Mouse (Mus musculus) liver, embryonic 15.5 days (tissue): ENCODE measurements around the gene Asic2. TPM values are rescaled to one million over a fixed set of nuclear protein-coding genes. Genes with fewer than 3 reads are reported as not detected.

ENCODE experiments used
- ATAC-seq: fragments of 200-750 bp; cut with Nextera tagmentation; 2 replicates; pipeline ENCODE4 v1.8.0; 2017; ENCODE audit warnings: moderate number of reproducible peaks, mild to moderate bottlenecking, moderate library complexity; ENCODE audit not compliant: insufficient read depth
- H3K27ac ChIP-seq: fragments of 300-500 bp; sonication (generic); replicated peaks from 2 replicates; pipeline ENCODE4 v1.5.1; 2015; ENCODE audit warnings: mild to moderate bottlenecking, inconsistent platforms
- H3K27me3 ChIP-seq: fragments of 300-500 bp; sonication (generic); 2 replicates; pipeline ENCODE4 v1.6.1; 2015; ENCODE audit warnings: mild to moderate bottlenecking, inconsistent platforms
- H3K36me3 ChIP-seq: fragments of 300-500 bp; sonication (generic); replicated peaks from 2 replicates; pipeline ENCODE4 v1.6.1; 2015; ENCODE audit warnings: moderate library complexity, mild to moderate bottlenecking, inconsistent platforms
- H3K4me1 ChIP-seq: fragments of 300-500 bp; sonication (generic); replicated peaks from 2 replicates; pipeline ENCODE4 v1.6.1; 2015; ENCODE audit warnings: inconsistent platforms
- H3K4me2 ChIP-seq: fragments of 300-500 bp; sonication (generic); 2 replicates; pipeline ENCODE4 v1.6.1; 2015; ENCODE audit warnings: moderate library complexity, mild to moderate bottlenecking, inconsistent platforms
- H3K4me3 ChIP-seq: fragments of 300-500 bp; sonication (generic); replicated peaks from 2 replicates; pipeline ENCODE4 v1.5.1; 2015; ENCODE audit warnings: mild to moderate bottlenecking, inconsistent platforms
- H3K9ac ChIP-seq: fragments of 300-500 bp; sonication (generic); 2 replicates; pipeline ENCODE4 v1.6.1; 2015; ENCODE audit warnings: moderate library complexity, mild to moderate bottlenecking, inconsistent platforms
- H3K9me3 ChIP-seq: fragments of 300-500 bp; sonication (generic); replicated peaks from 2 replicates; pipeline ENCODE4 v1.6.1; 2016; ENCODE audit warnings: inconsistent platforms
- WGBS: fragments of 180-500 bp; shearing (Covaris S2); methylation state at CpG from one replicate; pipeline ENCODE4 v1.1.7; 2015; ENCODE audit warnings: mixed read lengths; ENCODE audit not compliant: insufficient replicate concordance; 5-methylcytosine and 5-hydroxymethylcytosine counted together
- polyA plus RNA-seq: library from polyadenylated mRNA; unstranded; fragments of >200 nt; fragmentation: Nextera tagmentation; extraction: Ambion mirVana; gene quantifications from 2 replicates; pipeline ENCODE4 v1.2.1, GENCODE M21; 2015

Gene Asic2
- polyA plus RNA-seq, 1 experiment from 2014 or later, result 0.03 TPM

GRCm38 (mm10) chr11:81997085-81997484 is 28.8 kb upstream of the Asic2 start:
- ATAC-seq, result no peak
- Histone ChIP-seq H3K9ac (no peak overlapping the region), H3K4me2 (no peak overlapping the region), H3K4me3 (no peak overlapping the region), H3K4me1 (no peaks in the 10 kb centered on the region), H3K9me3 (no peaks in the 10 kb centered on the region), H3K27ac (no peak overlapping the region), H3K27me3 (no peaks in the 10 kb centered on the region), H3K36me3 (no peaks in the 10 kb centered on the region)
- 53% methylated on average over 5 of the region's 5 CpGs for WGBS

- no peaks in the 10 kb centered on the region for H3K4me1 ChIP-seq
- no peak overlapping the region for H3K4me2 ChIP-seq
- 53% methylated on average over 10 of the region's 10 CpGs for WGBS
- ATAC-seq, result no peak
- no peaks in the 10 kb centered on the region for H3K27me3 ChIP-seq
- no peaks in the 10 kb centered on the region for H3K9me3 ChIP-seq
- H3K36me3 ChIP-seq, result no peaks in the 10 kb centered on the region
- H3K9ac ChIP-seq, result no peak overlapping the region
- H3K4me3 ChIP-seq, result no peak overlapping the region
- H3K27ac ChIP-seq, result no peak overlapping the region
These were observed 28.1 kb upstream of the Asic2 start for GRCm38 (mm10) chr11:81996172-81996841.

GRCm38 (mm10) chr11:81983146-81983545 is 14.9 kb upstream of the Asic2 start:
- Histone ChIP-seq H3K4me3 (no peak overlapping the region), H3K4me2 (no peak overlapping the region), H3K27me3 (no peaks in the 10 kb centered on the region), H3K4me1 (no peaks in the 10 kb centered on the region), H3K9ac (no peak overlapping the region), H3K36me3 (no peaks in the 10 kb centered on the region), H3K9me3 (no peaks in the 10 kb centered on the region), H3K27ac (no peak overlapping the region)
- 29% methylated on average over 5 of the region's 5 CpGs for WGBS
- no peak for ATAC-seq

- 51% methylated on average over 11 of the region's 11 CpGs for WGBS
- Histone ChIP-seq H3K36me3 (no peaks in the 10 kb centered on the region), H3K4me3 (no peak overlapping the region), H3K9me3 (no peaks in the 10 kb centered on the region), H3K9ac (no peak overlapping the region), H3K4me1 (no peaks in the 10 kb centered on the region), H3K4me2 (no peak overlapping the region), H3K27ac (no peak overlapping the region), H3K27me3 (no peaks in the 10 kb centered on the region)
- no peak for ATAC-seq
These were observed 13.9 kb upstream of the Asic2 start for GRCm38 (mm10) chr11:81982191-81982590.

GRCm38 (mm10) chr11:81974577-81974976 is 6.3 kb upstream of the Asic2 start:
- no peak overlapping the region for H3K9ac ChIP-seq
- no peak for ATAC-seq
- H3K9me3 ChIP-seq, result no peaks in the 10 kb centered on the region
- H3K27me3 ChIP-seq, result peaks cover 2% of the 10 kb centered on the region; the same call in 1 of the 2 replicates
- no peak overlapping the region for H3K4me2 ChIP-seq
- 30% methylated on average over 5 of the region's 5 CpGs for WGBS
- no peaks in the 10 kb centered on the region for H3K4me1 ChIP-seq
- no peaks in the 10 kb centered on the region for H3K36me3 ChIP-seq
- H3K4me3 ChIP-seq, result no peak overlapping the region
- no peak overlapping the region for H3K27ac ChIP-seq

GRCm38 (mm10) chr11:81973699-81974098 is 5.4 kb upstream of the Asic2 start:
- Histone ChIP-seq H3K27me3 (peaks cover 11% of the 10 kb centered on the region), H3K4me3 (no peak overlapping the region), H3K4me1 (no peaks in the 10 kb centered on the region), H3K9me3 (no peaks in the 10 kb centered on the region), H3K9ac (no peak overlapping the region), H3K27ac (no peak overlapping the region), H3K36me3 (no peaks in the 10 kb centered on the region), H3K4me2 (no peak overlapping the region)
- no peak for ATAC-seq
- 28% methylated on average over 5 of the region's 5 CpGs for WGBS

- no peak for ATAC-seq
- Histone ChIP-seq H3K4me1 (no peaks in the 10 kb centered on the region), H3K27me3 (peaks cover 28% of the 10 kb centered on the region), H3K4me2 (no peak overlapping the region), H3K9ac (no peak overlapping the region), H3K9me3 (no peaks in the 10 kb centered on the region), H3K36me3 (no peaks in the 10 kb centered on the region), H3K4me3 (no peak overlapping the region), H3K27ac (no peak overlapping the region)
- WGBS, result 34% methylated on average over 3 of the region's 3 CpGs
These were observed 3.8 kb upstream of the Asic2 start for GRCm38 (mm10) chr11:81972044-81972443.

- Histone ChIP-seq H3K4me3 (no peak overlapping the region), H3K27ac (no peak overlapping the region), H3K4me2 (no peak overlapping the region), H3K4me1 (no peaks in the 10 kb centered on the region), H3K9me3 (no peaks in the 10 kb centered on the region), H3K36me3 (no peaks in the 10 kb centered on the region), H3K9ac (no peak overlapping the region), H3K27me3 (peaks cover 31% of the 10 kb centered on the region)
- ATAC-seq, result no peak
- 11% methylated on average over 15 of the region's 15 CpGs for WGBS
These were observed 1.5 kb downstream of the Asic2 start for GRCm38 (mm10) chr11:81966626-81967289.

- Histone ChIP-seq H3K9ac (no peak overlapping the region), H3K4me1 (no peaks in the 10 kb centered on the region), H3K36me3 (no peaks in the 10 kb centered on the region), H3K9me3 (no peaks in the 10 kb centered on the region), H3K27me3 (peaks cover 31% of the 10 kb centered on the region), H3K4me2 (no peak overlapping the region), H3K27ac (no peak overlapping the region), H3K4me3 (no peak overlapping the region)
- WGBS, result 48% methylated on average over 11 of the region's 11 CpGs
- no peak for ATAC-seq
These were observed 2.3 kb downstream of the Asic2 start for GRCm38 (mm10) chr11:81965653-81966625.

GRCm38 (mm10) chr11:81964561-81964960 is 3.7 kb downstream of the Asic2 start:
- H3K9me3 ChIP-seq, result no peaks in the 10 kb centered on the region
- H3K36me3 ChIP-seq, result no peaks in the 10 kb centered on the region
- H3K27me3 ChIP-seq, result peaks cover 28% of the 10 kb centered on the region
- 65% methylated on average over 4 of the region's 4 CpGs for WGBS
- ATAC-seq, result no peak
- no peak overlapping the region for H3K9ac ChIP-seq
- no peak overlapping the region for H3K4me2 ChIP-seq
- H3K27ac ChIP-seq, result no peak overlapping the region
- no peaks in the 10 kb centered on the region for H3K4me1 ChIP-seq
- H3K4me3 ChIP-seq, result no peak overlapping the region

- Histone ChIP-seq H3K4me3 (no peak overlapping the region), H3K27me3 (no peaks in the 10 kb centered on the region), H3K9me3 (no peaks in the 10 kb centered on the region), H3K36me3 (no peaks in the 10 kb centered on the region), H3K4me1 (no peaks in the 10 kb centered on the region), H3K4me2 (no peak overlapping the region), H3K9ac (no peak overlapping the region), H3K27ac (no peak overlapping the region)
- no peak for ATAC-seq
- WGBS, result 32% methylated on average over 4 of the region's 4 CpGs
These were observed 13.9 kb downstream of the Asic2 start for GRCm38 (mm10) chr11:81954398-81954797.
